Mouse (Mus musculus): ENCODE measurements around the gene Wdr76. TPM values are rescaled to one million over a fixed set of nuclear protein-coding genes. Genes with fewer than 3 reads are reported as not detected.
"Not testable (repeated sequence)": the region's sequence is repeated elsewhere in the genome, so short reads cannot be mapped to it uniquely, and the experiment has no call there.

The Wdr76 gene
- polyA plus RNA-seq, 1 experiment from 2014 or later, result 9.9 TPM

- H3K9me3 ChIP-seq (ENCODE audit: control insufficient read depth, low read length), result no peaks in the 10 kb centered on the region
- peak; percentile 52 for DNase-seq (ENCODE audit: low spot score)
- no peak overlapping the region for H3K4me2 ChIP-seq (ENCODE audit: low read length)
- H3K9ac ChIP-seq (ENCODE audit: low read length), result no peak overlapping the region
- no peak overlapping the region for H3K27ac ChIP-seq (ENCODE audit: low read depth)
- H3K4me1 ChIP-seq (replicated peaks; ENCODE audit: control insufficient read depth, insufficient read depth, low read length), result no peaks in the 10 kb centered on the region
- ATAC-seq (replicated peaks; ENCODE audit: low FRiP score, low TSS enrichment, low read depth), result no peak
- no peak overlapping the region for H3K4me3 ChIP-seq (ENCODE audit: low read depth, low read length)
- 56% methylated on average over 3 of the region's 3 CpGs for WGBS
- no peaks in the 10 kb centered on the region for H3K36me3 ChIP-seq (ENCODE audit: control insufficient read depth, insufficient read depth, low read length)
- H3K27me3 ChIP-seq (replicated peaks; ENCODE audit: control insufficient read depth, insufficient read depth, low read length), result no peaks in the 10 kb centered on the region
Measured at GRCm38 (mm10) chr2:121480498-121480897, 26.0 kb upstream of the Wdr76 start.

- not testable (repeated sequence) for H3K9ac ChIP-seq (ENCODE audit: low read length); H3K4me2 ChIP-seq (ENCODE audit: low read length); H3K36me3 ChIP-seq (ENCODE audit: control insufficient read depth, insufficient read depth, low read length); H3K27ac ChIP-seq (ENCODE audit: low read depth); H3K9me3 ChIP-seq (ENCODE audit: control insufficient read depth, low read length); H3K27me3 ChIP-seq (replicated peaks; ENCODE audit: control insufficient read depth, insufficient read depth, low read length); H3K4me3 ChIP-seq (ENCODE audit: low read depth, low read length); H3K4me1 ChIP-seq (replicated peaks; ENCODE audit: control insufficient read depth, insufficient read depth, low read length)
- DNase-seq (ENCODE audit: low spot score), result peak; percentile 41
- 85% methylated on average over 13 of the region's 13 CpGs for WGBS
- 0 out of 2 replicates have a peak, but pooled peaks have one; percentile 23 for ATAC-seq (replicated peaks; ENCODE audit: low FRiP score, low TSS enrichment, low read depth)
Measured at GRCm38 (mm10) chr2:121480916-121481315, 25.6 kb upstream of the Wdr76 start.

GRCm38 (mm10) chr2:121483576-121483975 lies 22.9 kb upstream of the Wdr76 start:
- H3K27ac ChIP-seq (ENCODE audit: low read depth), result no peak overlapping the region
- no peak overlapping the region for H3K9ac ChIP-seq (ENCODE audit: low read length)
- H3K4me3 ChIP-seq (ENCODE audit: low read depth, low read length), result no peak overlapping the region
- WGBS, result 63% methylated on average over 8 of the region's 8 CpGs
- no peak overlapping the region for H3K4me2 ChIP-seq (ENCODE audit: low read length)
- H3K27me3 ChIP-seq (replicated peaks; ENCODE audit: control insufficient read depth, insufficient read depth, low read length), result no peaks in the 10 kb centered on the region
- H3K9me3 ChIP-seq (ENCODE audit: control insufficient read depth, low read length), result no peaks in the 10 kb centered on the region
- no peaks in the 10 kb centered on the region for H3K4me1 ChIP-seq (replicated peaks; ENCODE audit: control insufficient read depth, insufficient read depth, low read length)
- DNase-seq (ENCODE audit: low spot score) (peak; percentile 48), ATAC-seq (replicated peaks; ENCODE audit: low FRiP score, low TSS enrichment, low read depth) (no peak)
- no peaks in the 10 kb centered on the region for H3K36me3 ChIP-seq (ENCODE audit: control insufficient read depth, insufficient read depth, low read length)

- not testable (repeated sequence) for DNase-seq (ENCODE audit: low spot score); ATAC-seq (replicated peaks; ENCODE audit: low FRiP score, low TSS enrichment, low read depth); H3K36me3 ChIP-seq (ENCODE audit: control insufficient read depth, insufficient read depth, low read length); H3K9me3 ChIP-seq (ENCODE audit: control insufficient read depth, low read length); H3K4me3 ChIP-seq (ENCODE audit: low read depth, low read length); H3K27me3 ChIP-seq (replicated peaks; ENCODE audit: control insufficient read depth, insufficient read depth, low read length); H3K4me1 ChIP-seq (replicated peaks; ENCODE audit: control insufficient read depth, insufficient read depth, low read length); H3K27ac ChIP-seq (ENCODE audit: low read depth); H3K4me2 ChIP-seq (ENCODE audit: low read length); H3K9ac ChIP-seq (ENCODE audit: low read length)
- WGBS, result 75% methylated on average over 1 of the region's 2 CpGs
Measured at GRCm38 (mm10) chr2:121484403-121484802, 22.1 kb upstream of the Wdr76 start.

GRCm38 (mm10) chr2:121501550-121501949 lies 5.0 kb upstream of the Wdr76 start:
- H3K27ac ChIP-seq (ENCODE audit: low read depth); DNase-seq (ENCODE audit: low spot score); H3K9ac ChIP-seq (ENCODE audit: low read length); H3K36me3 ChIP-seq (ENCODE audit: control insufficient read depth, insufficient read depth, low read length); H3K4me3 ChIP-seq (ENCODE audit: low read depth, low read length); ATAC-seq (replicated peaks; ENCODE audit: low FRiP score, low TSS enrichment, low read depth); H3K9me3 ChIP-seq (ENCODE audit: control insufficient read depth, low read length); H3K27me3 ChIP-seq (replicated peaks; ENCODE audit: control insufficient read depth, insufficient read depth, low read length); H3K4me1 ChIP-seq (replicated peaks; ENCODE audit: control insufficient read depth, insufficient read depth, low read length); H3K4me2 ChIP-seq (ENCODE audit: low read length): not testable (repeated sequence)
- WGBS, result 86% methylated on average over 1 of the region's 6 CpGs

- WGBS, result 4% methylated on average over 12 of the region's 12 CpGs
- peaks cover 15% of the 10 kb centered on the region for H3K4me1 ChIP-seq (replicated peaks; ENCODE audit: control insufficient read depth, insufficient read depth, low read length)
- ATAC-seq (replicated peaks; ENCODE audit: low FRiP score, low TSS enrichment, low read depth) (no peak), DNase-seq (ENCODE audit: low spot score) (no peak)
- H3K4me3 ChIP-seq (ENCODE audit: low read depth, low read length), result peak overlapping the region; percentile 60
- H3K27me3 ChIP-seq (replicated peaks; ENCODE audit: control insufficient read depth, insufficient read depth, low read length), result no peaks in the 10 kb centered on the region
- H3K36me3 ChIP-seq (ENCODE audit: control insufficient read depth, insufficient read depth, low read length), result peaks cover 17% of the 10 kb centered on the region
- H3K4me2 ChIP-seq (ENCODE audit: low read length), result peak overlapping the region; percentile 85
- no peak overlapping the region for H3K27ac ChIP-seq (ENCODE audit: low read depth)
- peak overlapping the region; percentile 58 for H3K9ac ChIP-seq (ENCODE audit: low read length)
- no peaks in the 10 kb centered on the region for H3K9me3 ChIP-seq (ENCODE audit: control insufficient read depth, low read length)
Measured at GRCm38 (mm10) chr2:121507173-121507950, 839 bp downstream of the Wdr76 start.

- H3K9me3 ChIP-seq (ENCODE audit: control insufficient read depth, low read length), result no peaks in the 10 kb centered on the region
- peak overlapping the region; percentile 60 for H3K4me3 ChIP-seq (ENCODE audit: low read depth, low read length)
- no peak overlapping the region for H3K27ac ChIP-seq (ENCODE audit: low read depth)
- ATAC-seq (replicated peaks; ENCODE audit: low FRiP score, low TSS enrichment, low read depth) (no peak), DNase-seq (ENCODE audit: low spot score) (no peak)
- H3K27me3 ChIP-seq (replicated peaks; ENCODE audit: control insufficient read depth, insufficient read depth, low read length), result no peaks in the 10 kb centered on the region
- H3K36me3 ChIP-seq (ENCODE audit: control insufficient read depth, insufficient read depth, low read length), result peaks cover 18% of the 10 kb centered on the region
- H3K9ac ChIP-seq (ENCODE audit: low read length), result peak overlapping the region; percentile 58
- H3K4me2 ChIP-seq (ENCODE audit: low read length), result peak overlapping the region; percentile 85
- 69% methylated on average over 2 of the region's 2 CpGs for WGBS
- H3K4me1 ChIP-seq (replicated peaks; ENCODE audit: control insufficient read depth, insufficient read depth, low read length), result peaks cover 15% of the 10 kb centered on the region
Measured at GRCm38 (mm10) chr2:121507951-121508330, 1.4 kb downstream of the Wdr76 start.

- Histone ChIP-seq H3K4me2 (ENCODE audit: low read length) (peak overlapping the region; percentile 48), H3K27ac (ENCODE audit: low read depth) (no peak overlapping the region), H3K36me3 (ENCODE audit: control insufficient read depth, insufficient read depth, low read length) (peaks cover 22% of the 10 kb centered on the region), H3K4me1 (replicated peaks; ENCODE audit: control insufficient read depth, insufficient read depth, low read length) (peaks cover 15% of the 10 kb centered on the region), H3K9me3 (ENCODE audit: control insufficient read depth, low read length) (no peaks in the 10 kb centered on the region), H3K9ac (ENCODE audit: low read length) (peak overlapping the region; percentile 30; the same call in 1 of the 2 replicates), H3K4me3 (ENCODE audit: low read depth, low read length) (peak overlapping the region; percentile 35), H3K27me3 (replicated peaks; ENCODE audit: control insufficient read depth, insufficient read depth, low read length) (no peaks in the 10 kb centered on the region)
- DNase-seq (ENCODE audit: low spot score) (peak; percentile 70), ATAC-seq (replicated peaks; ENCODE audit: low FRiP score, low TSS enrichment, low read depth) (peak; percentile 63; the same call in 1 of the 2 replicates)
- WGBS, result 26% methylated on average over 16 of the region's 16 CpGs
Measured at GRCm38 (mm10) chr2:121509584-121509983, 3.1 kb downstream of the Wdr76 start.

GRCm38 (mm10) chr2:121511401-121511800 lies 4.9 kb downstream of the Wdr76 start:
- DNase-seq (ENCODE audit: low spot score) (no peak), ATAC-seq (replicated peaks; ENCODE audit: low FRiP score, low TSS enrichment, low read depth) (no peak)
- Histone ChIP-seq H3K27me3 (replicated peaks; ENCODE audit: control insufficient read depth, insufficient read depth, low read length) (no peaks in the 10 kb centered on the region), H3K27ac (ENCODE audit: low read depth) (no peak overlapping the region), H3K36me3 (ENCODE audit: control insufficient read depth, insufficient read depth, low read length) (peaks cover 26% of the 10 kb centered on the region), H3K4me3 (ENCODE audit: low read depth, low read length) (no peak overlapping the region), H3K9ac (ENCODE audit: low read length) (no peak overlapping the region), H3K9me3 (ENCODE audit: control insufficient read depth, low read length) (no peaks in the 10 kb centered on the region), H3K4me1 (replicated peaks; ENCODE audit: control insufficient read depth, insufficient read depth, low read length) (peaks cover 15% of the 10 kb centered on the region), H3K4me2 (ENCODE audit: low read length) (no peak overlapping the region)
- WGBS, result 92% methylated on average over 8 of the region's 8 CpGs
